Mouse (Mus musculus): ENCODE data around the gene Ywhah. TPM values are rescaled to one million over a fixed set of nuclear protein-coding genes. Genes with fewer than 3 reads are reported as not detected.

The Ywhah gene
- polyA plus RNA-seq, 1 experiment from 2014 or later, result 448 TPM

DNA sequence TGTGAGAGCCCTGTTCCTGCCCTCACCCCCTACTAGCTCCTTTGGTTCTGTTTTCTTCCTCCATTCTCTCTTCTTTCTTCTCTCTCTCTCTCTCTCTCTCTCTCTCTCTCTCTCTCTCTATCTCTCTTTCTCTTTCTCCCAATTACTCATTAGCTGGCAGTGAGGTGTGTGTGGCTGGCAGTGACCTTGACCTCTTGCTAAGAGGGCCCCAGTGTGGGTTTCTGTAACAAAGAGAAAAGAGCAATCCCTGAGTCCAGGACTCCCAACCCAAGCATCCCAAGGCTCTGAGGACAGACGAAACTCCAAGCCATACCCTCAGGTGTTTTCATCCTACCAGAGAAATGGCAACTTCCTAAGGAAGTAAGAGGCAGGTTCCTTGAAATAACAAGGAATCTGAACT, 4.5 kb upstream of the Ywhah start:
- H3K9ac ChIP-seq (ENCODE audit: low read length), result no peak overlapping the region
- H3K4me3 ChIP-seq (ENCODE audit: control insufficient read depth in 1 of 2, insufficient read depth in 1 of 2, low read depth in 1 of 2, low read length in 2 of 2), result no peak overlapping the region
- no peak overlapping the region for H3K27ac ChIP-seq (replicated peaks in 1 of 2; ENCODE audit: control insufficient read depth in 1 of 2, insufficient read depth in 1 of 2, low read depth in 2 of 2, low read length in 2 of 2)
- peaks cover 18 to 25% of the 10 kb centered on the region in 2 experiments for H3K4me1 ChIP-seq (ENCODE audit: control insufficient read depth in 2 of 2, insufficient read depth in 2 of 2, low read length in 2 of 2)
- no peaks in the 10 kb centered on the region for H3K36me3 ChIP-seq (ENCODE audit: control insufficient read depth, insufficient read depth, low read length)
- no peaks in the 10 kb centered on the region for H3K27me3 ChIP-seq (ENCODE audit: control insufficient read depth, insufficient read depth, low read length)
- WGBS, result 65% methylated on average over 1 of the region's 1 CpGs
- no peak overlapping the region for H3K4me2 ChIP-seq (ENCODE audit: low read length)
- no peak for ATAC-seq (ENCODE audit: insufficient number of reproducible peaks, insufficient read depth, low FRiP score, low read depth)
- H3K9me3 ChIP-seq (ENCODE audit: control insufficient read depth, low read length), result no peaks in the 10 kb centered on the region

DNA sequence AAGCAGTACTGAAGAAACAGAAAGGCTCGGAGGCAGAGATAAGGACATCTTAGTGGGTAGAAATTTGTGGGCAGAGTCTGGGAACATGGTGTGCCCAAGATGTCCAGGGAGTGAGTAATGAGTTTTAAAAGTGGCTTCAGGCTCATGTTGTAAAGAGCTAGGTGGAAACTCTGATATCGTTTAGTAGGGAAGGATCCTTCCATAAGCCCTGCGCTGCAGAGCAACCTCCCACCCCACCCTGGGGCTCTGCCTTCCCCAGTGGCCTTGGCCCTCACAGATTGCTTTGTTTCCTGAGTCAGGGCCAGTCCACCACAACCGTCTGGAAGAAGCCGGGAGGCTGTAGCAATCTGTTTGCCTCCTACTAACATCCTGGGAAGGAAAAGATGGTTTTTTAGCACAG, 3.0 kb upstream of the Ywhah start:
- no peak overlapping the region for H3K27ac ChIP-seq (replicated peaks in 1 of 2; ENCODE audit: control insufficient read depth in 1 of 2, insufficient read depth in 1 of 2, low read depth in 2 of 2, low read length in 2 of 2)
- no peaks in the 10 kb centered on the region for H3K36me3 ChIP-seq (ENCODE audit: control insufficient read depth, insufficient read depth, low read length)
- H3K9ac ChIP-seq (ENCODE audit: low read length), result no peak overlapping the region
- H3K4me3 ChIP-seq (ENCODE audit: control insufficient read depth in 1 of 2, insufficient read depth in 1 of 2, low read depth in 1 of 2, low read length in 2 of 2), result no peak overlapping the region
- H3K4me2 ChIP-seq (ENCODE audit: low read length), result no peak overlapping the region
- no peaks in the 10 kb centered on the region for H3K27me3 ChIP-seq (ENCODE audit: control insufficient read depth, insufficient read depth, low read length)
- no peak for ATAC-seq (ENCODE audit: insufficient number of reproducible peaks, insufficient read depth, low FRiP score, low read depth)
- 56% methylated on average over 5 of the region's 5 CpGs for WGBS
- peaks cover 16 to 26% of the 10 kb centered on the region in 2 experiments for H3K4me1 ChIP-seq (ENCODE audit: control insufficient read depth in 2 of 2, insufficient read depth in 2 of 2, low read length in 2 of 2)
- H3K9me3 ChIP-seq (ENCODE audit: control insufficient read depth, low read length), result no peaks in the 10 kb centered on the region

DNA sequence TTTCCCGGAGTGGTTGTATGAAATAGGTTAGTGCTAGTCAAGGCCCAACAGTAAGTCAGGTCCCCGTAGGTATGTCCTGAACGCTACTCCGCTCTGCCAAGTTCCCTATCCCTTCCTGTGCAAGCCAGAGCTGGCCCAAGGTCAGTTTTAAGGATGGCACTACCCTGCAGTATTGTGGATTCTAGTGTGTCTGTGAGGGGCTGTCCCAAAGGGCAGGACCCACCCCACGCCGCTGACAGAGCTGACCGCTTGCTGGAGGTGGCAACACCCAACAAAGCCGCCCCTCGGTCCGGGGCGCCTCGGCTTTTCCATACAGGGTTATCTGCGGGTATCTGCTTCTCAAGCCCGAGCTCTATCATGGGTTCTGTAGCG, 441 bp upstream of the Ywhah start:
- no peaks in the 10 kb centered on the region for H3K27me3 ChIP-seq (ENCODE audit: control insufficient read depth, insufficient read depth, low read length)
- H3K4me1 ChIP-seq (ENCODE audit: control insufficient read depth in 2 of 2, insufficient read depth in 2 of 2, low read length in 2 of 2), result peaks cover 10 to 38% of the 10 kb centered on the region in 2 experiments
- peak overlapping the region; percentile 66 for H3K4me2 ChIP-seq (ENCODE audit: low read length)
- peak overlapping the region; percentile 98 to 100 for H3K27ac ChIP-seq (replicated peaks in 1 of 2; ENCODE audit: control insufficient read depth in 1 of 2, insufficient read depth in 1 of 2, low read depth in 2 of 2, low read length in 2 of 2)
- 4% methylated on average over 15 of the region's 15 CpGs for WGBS
- H3K4me3 ChIP-seq (ENCODE audit: control insufficient read depth in 1 of 2, insufficient read depth in 1 of 2, low read depth in 1 of 2, low read length in 2 of 2), result peak overlapping the region; percentile 43 to 46
- peaks cover 10% of the 10 kb centered on the region for H3K36me3 ChIP-seq (ENCODE audit: control insufficient read depth, insufficient read depth, low read length)
- peak overlapping the region; percentile 82 for H3K9ac ChIP-seq (ENCODE audit: low read length)
- H3K9me3 ChIP-seq (ENCODE audit: control insufficient read depth, low read length), result no peaks in the 10 kb centered on the region
- peak; percentile 54 for ATAC-seq (ENCODE audit: insufficient number of reproducible peaks, insufficient read depth, low FRiP score, low read depth)

DNA sequence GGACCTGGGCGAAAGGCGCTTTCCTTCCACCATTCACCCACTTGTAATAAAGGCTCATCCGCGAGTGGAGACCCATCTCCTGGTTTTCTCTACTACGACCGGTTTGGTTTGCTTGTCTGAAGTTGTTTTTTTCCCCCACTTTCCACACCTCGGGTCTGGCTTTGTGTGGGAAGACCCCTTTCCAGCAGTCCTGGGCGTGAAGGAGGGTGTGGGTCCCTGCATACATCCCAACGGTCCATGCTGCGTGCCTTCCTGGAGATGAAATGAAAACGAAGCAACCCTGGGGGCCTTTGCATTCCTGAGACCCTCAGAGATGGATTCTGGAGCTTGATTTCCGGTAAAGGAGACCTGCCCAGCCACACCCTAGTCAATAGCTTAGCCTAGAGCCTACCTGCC, 808 bp downstream of the Ywhah start:
- peaks cover 15 to 51% of the 10 kb centered on the region in 2 experiments for H3K4me1 ChIP-seq (ENCODE audit: control insufficient read depth in 2 of 2, insufficient read depth in 2 of 2, low read length in 2 of 2)
- H3K36me3 ChIP-seq (ENCODE audit: control insufficient read depth, insufficient read depth, low read length), result peaks cover 21% of the 10 kb centered on the region
- peak overlapping the region; percentile 98 for H3K9ac ChIP-seq (ENCODE audit: low read length)
- under 1% methylated on average over 12 of the region's 12 CpGs for WGBS
- H3K27me3 ChIP-seq (ENCODE audit: control insufficient read depth, insufficient read depth, low read length), result no peaks in the 10 kb centered on the region
- no peaks in the 10 kb centered on the region for H3K9me3 ChIP-seq (ENCODE audit: control insufficient read depth, low read length)
- peak overlapping the region; percentile 96 to 100 for H3K27ac ChIP-seq (replicated peaks in 1 of 2; ENCODE audit: control insufficient read depth in 1 of 2, insufficient read depth in 1 of 2, low read depth in 2 of 2, low read length in 2 of 2)
- ATAC-seq (ENCODE audit: insufficient number of reproducible peaks, insufficient read depth, low FRiP score, low read depth), result no peak
- peak overlapping the region; percentile 67 to 92 for H3K4me3 ChIP-seq (ENCODE audit: control insufficient read depth in 1 of 2, insufficient read depth in 1 of 2, low read depth in 1 of 2, low read length in 2 of 2)
- H3K4me2 ChIP-seq (ENCODE audit: low read length), result peak overlapping the region; percentile 88

DNA sequence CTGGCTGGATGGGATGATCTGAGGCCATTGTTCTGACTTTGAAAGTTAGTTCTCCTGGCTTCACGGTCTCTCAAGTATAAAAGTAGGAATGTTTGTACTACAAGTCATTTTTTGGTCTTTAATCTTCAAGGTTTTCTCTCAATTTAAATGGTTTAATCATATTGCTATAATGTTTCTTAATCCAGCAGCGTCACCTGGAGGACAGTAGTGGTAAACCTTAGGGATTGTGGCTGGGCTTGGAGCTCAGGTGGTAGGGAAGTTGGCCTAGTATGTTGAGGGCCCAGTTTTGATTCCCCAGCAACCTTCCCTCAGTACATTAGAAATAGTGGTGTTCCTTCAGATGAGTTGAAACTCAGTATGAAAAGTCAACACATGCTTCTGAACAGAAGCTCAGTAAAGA, 3.0 kb downstream of the Ywhah start:
- no peaks in the 10 kb centered on the region for H3K9me3 ChIP-seq (ENCODE audit: control insufficient read depth, low read length)
- H3K27me3 ChIP-seq (ENCODE audit: control insufficient read depth, insufficient read depth, low read length), result no peaks in the 10 kb centered on the region
- peak overlapping the region; percentile 22; the same call in 1 of the 2 replicates for H3K9ac ChIP-seq (ENCODE audit: low read length)
- no peak overlapping the region for H3K27ac ChIP-seq (replicated peaks in 1 of 2; ENCODE audit: control insufficient read depth in 1 of 2, insufficient read depth in 1 of 2, low read depth in 2 of 2, low read length in 2 of 2)
- WGBS, result 86% methylated on average over 2 of the region's 2 CpGs
- H3K4me1 ChIP-seq (ENCODE audit: control insufficient read depth in 2 of 2, insufficient read depth in 2 of 2, low read length in 2 of 2), result peaks cover 11 to 56% of the 10 kb centered on the region in 2 experiments
- H3K4me2 ChIP-seq (ENCODE audit: low read length), result peak overlapping the region; percentile 36
- peaks cover 43% of the 10 kb centered on the region for H3K36me3 ChIP-seq (ENCODE audit: control insufficient read depth, insufficient read depth, low read length)
- peak overlapping the region in 1 of 2 experiments; percentile 10; a peak in 1 of 4 replicates for H3K4me3 ChIP-seq (ENCODE audit: control insufficient read depth in 1 of 2, insufficient read depth in 1 of 2, low read depth in 1 of 2, low read length in 2 of 2)
- ATAC-seq (ENCODE audit: insufficient number of reproducible peaks, insufficient read depth, low FRiP score, low read depth), result no peak

DNA sequence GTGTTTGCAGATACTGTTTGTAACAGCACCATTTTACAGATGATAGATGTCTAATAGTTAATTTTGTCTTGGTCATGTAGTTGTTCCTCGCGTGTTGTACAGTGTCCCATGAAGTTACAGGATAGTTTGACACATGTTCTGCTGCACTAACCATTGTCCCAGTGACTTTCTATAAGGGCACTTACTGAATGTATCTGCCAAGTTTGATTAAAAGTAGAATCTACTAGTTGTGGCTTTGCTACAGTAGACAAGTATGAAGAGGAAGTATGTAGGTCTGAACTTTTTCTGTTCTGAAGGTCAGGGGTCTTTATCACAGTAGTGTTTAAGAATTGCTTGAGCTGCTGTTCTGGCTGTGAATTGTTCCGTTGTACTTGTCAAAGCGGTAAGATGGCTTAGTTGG, 4.7 kb downstream of the Ywhah start:
- H3K36me3 ChIP-seq (ENCODE audit: control insufficient read depth, insufficient read depth, low read length), result peaks cover 51% of the 10 kb centered on the region

DNA sequence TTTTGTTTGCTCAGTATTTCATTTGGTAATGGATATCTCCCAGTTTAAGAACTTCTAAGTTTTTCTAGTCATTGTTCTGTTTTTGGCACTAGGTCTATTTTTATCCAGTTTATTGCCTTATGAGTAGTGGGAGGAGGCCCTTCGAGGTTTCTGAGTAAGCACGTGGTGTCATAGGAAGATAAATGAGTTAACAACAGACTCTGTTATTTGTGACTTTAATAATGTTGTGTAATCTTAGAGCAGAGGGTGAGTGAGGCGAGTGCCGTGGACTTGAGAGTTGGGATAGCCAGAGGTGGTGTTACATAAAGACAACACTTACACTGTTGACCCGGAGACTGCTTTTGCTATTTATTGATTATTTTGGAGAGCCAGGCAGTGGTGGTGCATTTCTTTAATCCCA, 5.9 kb downstream of the Ywhah start:
- Histone ChIP-seq H3K4me1 (ENCODE audit: control insufficient read depth in 2 of 2, insufficient read depth in 2 of 2, low read length in 2 of 2) (peaks cover 11 to 61% of the 10 kb centered on the region in 2 experiments), H3K36me3 (ENCODE audit: control insufficient read depth, insufficient read depth, low read length) (peaks cover 57% of the 10 kb centered on the region)

More for the DNA sequence above, 4.7 kb downstream of the Ywhah start:
- Histone ChIP-seq H3K27me3 (ENCODE audit: control insufficient read depth, insufficient read depth, low read length) (no peaks in the 10 kb centered on the region), H3K9ac (ENCODE audit: low read length) (no peak overlapping the region), H3K4me3 (ENCODE audit: control insufficient read depth in 1 of 2, insufficient read depth in 1 of 2, low read depth in 1 of 2, low read length in 2 of 2) (no peak overlapping the region), H3K4me1 (ENCODE audit: control insufficient read depth in 2 of 2, insufficient read depth in 2 of 2, low read length in 2 of 2) (peaks cover 8 to 54% of the 10 kb centered on the region in 2 experiments), H3K9me3 (ENCODE audit: control insufficient read depth, low read length) (no peaks in the 10 kb centered on the region), H3K27ac (replicated peaks in 1 of 2; ENCODE audit: control insufficient read depth in 1 of 2, insufficient read depth in 1 of 2, low read depth in 2 of 2, low read length in 2 of 2) (no peak overlapping the region; a peak in 1 of 4 replicates), H3K4me2 (ENCODE audit: low read length) (peak overlapping the region; percentile 14; the same call in 1 of the 2 replicates)
- ATAC-seq (ENCODE audit: insufficient number of reproducible peaks, insufficient read depth, low FRiP score, low read depth), result no peak
- WGBS, result 65% methylated on average over 4 of the region's 4 CpGs

DNA sequence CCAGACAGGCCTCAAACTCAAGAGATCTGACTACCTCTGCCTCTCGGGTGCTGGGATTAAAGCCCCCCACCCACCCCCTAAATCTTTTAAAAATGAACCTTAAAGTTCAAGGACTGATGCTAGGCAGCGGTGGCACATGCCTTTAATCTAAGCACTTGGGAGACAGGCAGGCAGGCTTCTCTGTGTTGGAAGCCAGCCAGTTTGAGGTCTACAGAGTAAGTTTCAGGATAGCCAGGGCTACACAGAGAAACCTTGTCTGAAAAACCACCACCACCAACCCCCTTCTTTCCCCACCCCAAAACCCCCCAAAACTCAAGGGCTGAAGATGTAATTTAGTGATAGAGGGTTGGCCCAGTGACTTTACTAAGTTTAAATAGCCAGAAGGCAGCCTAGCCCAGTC, 10.0 kb downstream of the Ywhah start:
- Histone ChIP-seq H3K4me2 (ENCODE audit: low read length) (no peak overlapping the region), H3K4me3 (ENCODE audit: control insufficient read depth in 1 of 2, insufficient read depth in 1 of 2, low read depth in 1 of 2, low read length in 2 of 2) (no peak overlapping the region), H3K27ac (replicated peaks in 1 of 2; ENCODE audit: control insufficient read depth in 1 of 2, insufficient read depth in 1 of 2, low read depth in 2 of 2, low read length in 2 of 2) (no peak overlapping the region; a peak in 1 of 4 replicates), H3K9me3 (ENCODE audit: control insufficient read depth, low read length) (no peaks in the 10 kb centered on the region), H3K4me1 (ENCODE audit: control insufficient read depth in 2 of 2, insufficient read depth in 2 of 2, low read length in 2 of 2) (peaks cover 6 to 28% of the 10 kb centered on the region in 2 experiments; a peak in 3 of 4 replicates), H3K36me3 (ENCODE audit: control insufficient read depth, insufficient read depth, low read length) (peaks cover 43% of the 10 kb centered on the region), H3K9ac (ENCODE audit: low read length) (no peak overlapping the region), H3K27me3 (ENCODE audit: control insufficient read depth, insufficient read depth, low read length) (no peaks in the 10 kb centered on the region)
- WGBS, result 34% methylated on average over 2 of the region's 2 CpGs
- ATAC-seq (ENCODE audit: insufficient number of reproducible peaks, insufficient read depth, low FRiP score, low read depth), result no peak

More for the DNA sequence above, 5.9 kb downstream of the Ywhah start:
- no peak overlapping the region for H3K4me2 ChIP-seq (ENCODE audit: low read length)
- H3K4me3 ChIP-seq (ENCODE audit: control insufficient read depth in 1 of 2, insufficient read depth in 1 of 2, low read depth in 1 of 2, low read length in 2 of 2), result no peak overlapping the region
- peak overlapping the region in 1 of 2 experiments; percentile 14; a peak in 1 of 4 replicates for H3K27ac ChIP-seq (replicated peaks in 1 of 2; ENCODE audit: control insufficient read depth in 1 of 2, insufficient read depth in 1 of 2, low read depth in 2 of 2, low read length in 2 of 2)
- H3K9me3 ChIP-seq (ENCODE audit: control insufficient read depth, low read length), result no peaks in the 10 kb centered on the region
- no peaks in the 10 kb centered on the region for H3K27me3 ChIP-seq (ENCODE audit: control insufficient read depth, insufficient read depth, low read length)
- H3K9ac ChIP-seq (ENCODE audit: low read length), result no peak overlapping the region
- 47% methylated on average over 5 of the region's 5 CpGs for WGBS
- ATAC-seq (ENCODE audit: insufficient number of reproducible peaks, insufficient read depth, low FRiP score, low read depth), result no peak
